Mouse (Mus musculus) lung, adult 2 months (tissue): Measurements from ENCODE around the gene Tbc1d10b.

Source experiments
- CTCF ChIP-seq: fragments of 200-500 bp; IDR thresholded peaks from 2 replicates; pipeline ENCODE4 v1.5.1; 2011; ENCODE audit warnings: mild to moderate bottlenecking, low read length, control low read depth; ENCODE audit not compliant: insufficient read depth
- POLR2A ChIP-seq: fragments of 200-500 bp; IDR thresholded peaks from 2 replicates; pipeline ENCODE4 v1.6.1; 2011; ENCODE audit warnings: low read depth, mild to moderate bottlenecking, control low read depth, low read length, borderline replicate concordance; ENCODE audit errors: extremely low read depth

DNA sequence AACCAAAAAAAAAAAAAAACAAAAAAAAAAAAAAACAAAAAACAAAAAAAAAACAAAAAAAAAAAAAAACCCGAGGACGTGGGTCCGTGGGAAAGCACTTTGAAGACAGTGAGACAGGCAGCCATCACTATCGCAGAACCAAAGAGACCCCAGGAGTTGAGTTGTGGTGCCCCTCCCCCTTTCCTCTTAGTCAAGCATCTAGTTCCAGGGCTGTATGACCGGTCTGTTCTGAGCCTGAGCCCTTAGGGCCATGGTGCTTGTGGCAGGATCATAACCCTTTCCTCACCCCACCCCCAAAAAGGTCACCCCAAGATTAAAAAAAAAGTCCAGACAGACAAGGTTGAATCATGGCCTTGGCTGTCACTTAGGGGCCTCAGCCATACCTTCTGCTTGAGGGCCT lies 8.0 kb upstream of the Tbc1d10b start:
- TF ChIP-seq CTCF (no peak), POLR2A (no peak)
